Mouse (Mus musculus) MEL-GATA-1-ER (cell line): ENCODE data around the gene Rbm12b1.
"Not testable (repeated sequence)": the region's sequence is repeated elsewhere in the genome, so short reads cannot be mapped to it uniquely, and the experiment has no call there.

Experiments used
- DNase-seq: peaks from one replicate; pipeline ENCODE4 v3.0.0-alpha.2; 2012; ENCODE audit warnings: low read depth; ENCODE audit errors: extremely low read depth

Rbm12b1 gene

GRCm38 (mm10) chr4:12140141-12140567 lies at the start of gene Rbm12b1:
Gene Rbm12b1, plus strand, starts transcription at chr4:12140264.
- not testable (repeated sequence) for DNase-seq

GRCm38 (mm10) chr4:12140592-12141062 lies 563 bp downstream of the Rbm12b1 start:
- DNase-seq: not testable (repeated sequence)

- not testable (repeated sequence) for DNase-seq
Observed at GRCm38 (mm10) chr4:12141516-12141915, 1.5 kb downstream of the Rbm12b1 start.

- DNase-seq: no peak
Observed at GRCm38 (mm10) chr4:12147660-12148059, 7.6 kb downstream of the Rbm12b1 start.

- no peak for DNase-seq
Observed at GRCm38 (mm10) chr4:12170986-12171317, 30.9 kb downstream of the Rbm12b1 start.

- no peak for DNase-seq
Observed at GRCm38 (mm10) chr4:12171318-12172091, 31.4 kb downstream of the Rbm12b1 start, which contains the start of gene Fam92a. Gene Fam92a, minus strand, starts transcription at chr4:12172015.

GRCm38 (mm10) chr4:12178992-12179391 lies 38.9 kb downstream of the Rbm12b1 start:
- no peak for DNase-seq
